Mouse (Mus musculus): ENCODE measurements around the gene Aasdh.

The Aasdh gene

GRCm38 (mm10) chr5:76910807-76911206 is 5.5 kb upstream of the Aasdh start:
- no peak for DNase-seq (ENCODE audit: low spot score)

GRCm38 (mm10) chr5:76906155-76906499 is 813 bp upstream of the Aasdh start:
- DNase-seq (ENCODE audit: low spot score): no peak

GRCm38 (mm10) chr5:76904713-76905404 is 455 bp downstream of the Aasdh start:
- DNase-seq (ENCODE audit: low spot score): no peak

- DNase-seq (ENCODE audit: low spot score): no peak
Observed at GRCm38 (mm10) chr5:76902131-76902530, 3.2 kb downstream of the Aasdh start.

- DNase-seq (ENCODE audit: low spot score): no peak
Observed at GRCm38 (mm10) chr5:76893084-76893483, 12.2 kb downstream of the Aasdh start.

GRCm38 (mm10) chr5:76892608-76893007 is 12.7 kb downstream of the Aasdh start:
- no peak for DNase-seq (ENCODE audit: low spot score)

- no peak for DNase-seq (ENCODE audit: low spot score)
Observed at GRCm38 (mm10) chr5:76887011-76887410, 18.3 kb downstream of the Aasdh start.

GRCm38 (mm10) chr5:76884107-76884506 is 21.2 kb downstream of the Aasdh start:
- DNase-seq (ENCODE audit: low spot score): no peak

- DNase-seq (ENCODE audit: low spot score): no peak
Observed at GRCm38 (mm10) chr5:76876106-76876758, 29.1 kb downstream of the Aasdh start.

GRCm38 (mm10) chr5:76869553-76869952 is 35.8 kb downstream of the Aasdh start:
- no peak for DNase-seq (ENCODE audit: low spot score)

GRCm38 (mm10) chr5:76868693-76869286 is 36.5 kb downstream of the Aasdh start:
- no peak for DNase-seq (ENCODE audit: low spot score)

GRCm38 (mm10) chr5:76866819-76867218 is 38.5 kb downstream of the Aasdh start:
- DNase-seq (ENCODE audit: low spot score): no peak

GRCm38 (mm10) chr5:76858444-76858843 is 46.9 kb downstream of the Aasdh start:
- no peak for DNase-seq (ENCODE audit: low spot score)

GRCm38 (mm10) chr5:76857103-76858015 is 48.0 kb downstream of the Aasdh start:
- no peak for DNase-seq (ENCODE audit: low spot score)

GRCm38 (mm10) chr5:76855829-76856600 is 49.3 kb downstream of the Aasdh start:
- DNase-seq (ENCODE audit: low spot score): no peak

GRCm38 (mm10) chr5:76853549-76853948 is 51.8 kb downstream of the Aasdh start:
- peak; percentile 66 for DNase-seq (ENCODE audit: low spot score)

- no peak for DNase-seq (ENCODE audit: low spot score)
Observed at GRCm38 (mm10) chr5:76851316-76851715, 54.0 kb downstream of the Aasdh start.

GRCm38 (mm10) chr5:76847106-76847505 is 58.2 kb downstream of the Aasdh start:
- DNase-seq (ENCODE audit: low spot score): no peak

GRCm38 (mm10) chr5:76844618-76845186 is 60.6 kb downstream of the Aasdh start:
- no peak for DNase-seq (ENCODE audit: low spot score)

- DNase-seq (ENCODE audit: low spot score): no peak
Observed at GRCm38 (mm10) chr5:76843851-76844419, 61.4 kb downstream of the Aasdh start.

GRCm38 (mm10) chr5:76843448-76843847 is 61.9 kb downstream of the Aasdh start:
- DNase-seq (ENCODE audit: low spot score): peak; percentile 38
